Mouse (Mus musculus): ENCODE measurements around the gene Cox8b.

DNA sequence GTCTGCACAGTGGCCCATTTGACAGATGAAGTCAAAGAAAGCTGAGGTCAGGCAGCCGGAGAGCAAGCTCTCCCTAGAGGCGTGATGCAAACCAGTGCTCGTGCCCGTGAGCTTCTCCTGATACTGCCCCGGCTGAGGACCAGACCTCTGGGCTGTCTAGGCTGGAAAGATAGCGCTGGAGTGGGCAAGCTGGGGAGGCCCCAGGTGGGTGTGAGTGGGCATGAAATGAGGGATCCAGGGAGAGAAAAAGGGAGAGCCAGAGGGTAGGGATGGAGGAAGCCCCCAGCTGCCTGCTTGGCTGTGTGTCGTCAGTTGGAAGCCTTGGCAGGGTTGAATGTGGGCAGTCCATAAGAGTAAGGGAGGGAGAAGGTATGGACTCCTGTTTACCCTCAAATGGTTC lies 44.0 kb upstream of the Cox8b start:
- TF ChIP-seq CTCF (IDR thresholded peaks at IDR 0.05; ENCODE audit: extremely low read depth, insufficient read length, insufficient replicate concordance, low read depth, low read length) (no peak), POLR2A (IDR thresholded peaks at IDR 0.05; ENCODE audit: low read depth, low read length) (no peak)
